Mouse (Mus musculus) brain, embryonic 14.5 days (tissue): ENCODE measurements around the gene Snrnp40.

ENCODE experiments used
- CTCF ChIP-seq: fragments of 200-500 bp; IDR thresholded peaks from 2 replicates; pipeline ENCODE4 v1.5.1; 2012; ENCODE audit warnings: inconsistent platforms, mild to moderate bottlenecking, moderate library complexity, borderline replicate concordance; ENCODE audit not compliant: insufficient read depth, insufficient read length; ENCODE audit errors: extremely low read depth
- POLR2A ChIP-seq: fragments of 200-500 bp; IDR thresholded peaks from 2 replicates; pipeline ENCODE4 v1.6.1; 2012; ENCODE audit warnings: mild to moderate bottlenecking, inconsistent platforms, borderline replicate concordance; ENCODE audit not compliant: poor library complexity, insufficient read depth, insufficient read length, severe bottlenecking; ENCODE audit errors: extremely low read depth

- TF ChIP-seq CTCF (no peak), POLR2A (no peak)
Observed at GRCm38 (mm10) chr4:130323607-130324006, 36.3 kb upstream of the Snrnp40 start.
